Mouse (Mus musculus) adrenal gland, postnatal 36 days (tissue): ENCODE results near the gene Gm11938. TPM values are rescaled to one million over a fixed set of nuclear protein-coding genes. Genes with fewer than 3 reads are reported as not detected.

Experiments
- DNase-seq, 2 experiments: peaks; one replicate each; pipeline ENCODE4 v3.0.0; 2021; ENCODE audit warnings: mixed read lengths in 1 of 2
- total RNA-seq, 2 experiments: library from RNA; stranded (reverse); gene quantifications; 2 replicates each; pipeline ENCODE4 v1.2.3; 2021

The Gm11938 gene
- total RNA-seq, 2 experiments from 2014 or later = not detected

- DNase-seq = no peak
Observed at GRCm38 (mm10) chr11:99573164-99573563, 29.9 kb downstream of the Gm11938 start.

GRCm38 (mm10) chr11:99566530-99566929 is 36.6 kb downstream of the Gm11938 start, which contains the start of gene Krtap3-1:
Gene Krtap3-1, minus strand, starts transcription at chr11:99566630.
- DNase-seq = no peak

- peak in 1 of 2 experiments; percentile 1 for DNase-seq
Observed at GRCm38 (mm10) chr11:99562580-99562979, 40.5 kb downstream of the Gm11938 start.

DNA sequence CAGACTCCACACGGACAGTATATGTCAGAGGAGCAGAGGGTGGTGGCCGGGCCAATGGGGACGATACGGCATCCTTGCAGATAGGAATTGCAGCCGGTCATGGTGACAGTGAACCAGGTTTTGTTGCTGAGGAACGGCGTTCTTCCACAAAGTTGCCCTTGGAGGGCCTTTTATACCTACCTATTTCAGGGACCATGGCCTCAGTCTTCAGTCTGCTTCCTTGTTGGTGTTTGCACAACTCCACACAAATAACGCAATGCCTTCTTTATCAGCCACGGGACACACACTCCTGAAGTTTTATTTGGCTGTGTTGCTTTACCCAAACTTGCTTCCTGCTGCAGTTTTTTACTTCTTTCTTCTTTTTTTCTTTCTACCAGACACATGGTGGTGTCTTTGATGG is 43.7 kb downstream of the Gm11938 start, which contains the start of gene Gm11939:
TSS of gene Gm11939 (minus strand) at position 101 of the 400 bp plus-strand sequence.
- DNase-seq = no peak

- DNase-seq = no peak
Observed at GRCm38 (mm10) chr11:99557976-99558745, 44.9 kb downstream of the Gm11938 start.

DNA sequence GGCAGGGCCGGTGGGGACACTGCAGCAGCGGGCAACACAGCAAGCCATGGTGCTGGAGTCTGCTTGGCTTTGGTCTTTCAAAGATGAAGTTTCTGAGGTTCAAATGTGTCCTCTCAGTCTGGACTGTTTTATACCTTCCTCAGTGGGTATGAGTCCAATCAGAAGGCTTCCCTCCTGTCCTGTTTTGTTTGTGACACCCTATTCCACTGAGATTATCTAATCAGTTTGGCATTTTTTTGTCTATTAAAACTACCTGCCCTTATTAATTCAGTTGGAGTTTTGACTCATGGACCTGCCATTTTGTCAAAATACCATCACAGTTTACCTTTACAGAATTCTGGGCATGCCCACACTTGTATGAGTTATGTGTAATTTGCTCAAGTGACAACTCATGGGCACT is 46.4 kb downstream of the Gm11938 start, which contains the start of gene Krtap3-2:
TSS of gene Krtap3-2 (minus strand) at position 101 of the 400 bp plus-strand sequence.
- no peak for DNase-seq

DNA sequence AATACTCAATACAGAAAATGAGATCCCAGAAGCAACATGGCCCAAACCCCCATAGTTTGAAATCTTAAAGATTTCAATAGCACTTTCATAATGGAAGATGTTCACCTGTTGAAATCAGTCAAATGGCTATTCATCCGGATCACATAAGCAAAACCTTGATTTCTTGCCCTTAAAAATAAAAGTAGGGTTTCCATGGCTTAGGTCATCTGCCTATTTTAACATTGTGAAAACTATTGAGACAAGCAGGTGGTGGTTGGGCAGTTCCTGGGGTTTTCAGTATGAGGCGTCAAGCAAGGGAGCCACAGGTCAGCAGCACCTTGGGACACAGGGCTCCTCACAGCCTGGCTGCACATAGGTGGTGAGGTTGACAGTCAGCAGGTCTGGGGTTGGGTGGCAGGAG is 46.9 kb downstream of the Gm11938 start:
- no peak for DNase-seq

Other genes with a start within 250 kb of the Gm11938 start
- not detected for gene Krt28, start 228.4 kb downstream of the Gm11938 start, total RNA-seq
- 1 to 10 TPM; 4.4 to 6.4 TPM for gene Krt10, start 213.9 kb downstream of the Gm11938 start, total RNA-seq
- not detected for gene Krt12, start 181.0 kb downstream of the Gm11938 start, total RNA-seq
- gene Krt20, start 165.2 kb downstream of the Gm11938 start, total RNA-seq = under 1 TPM in 1 of 2 experiments, not detected in 1; 0.26 TPM
- under 1 TPM in 1 of 2 experiments, not detected in 1; 0.16 TPM for gene Krt23, start 110.2 kb downstream of the Gm11938 start, total RNA-seq
- not detected for gene Krt39, start 82.0 kb downstream of the Gm11938 start, total RNA-seq
- gene Krt40, start 60.1 kb downstream of the Gm11938 start, total RNA-seq = not detected
- gene Krtap3-3, start 52.4 kb downstream of the Gm11938 start, total RNA-seq = not detected
- gene Krtap3-2, start 46.5 kb downstream of the Gm11938 start, total RNA-seq = not detected
- not detected for gene Gm11939, start 43.8 kb downstream of the Gm11938 start, total RNA-seq
- not detected for gene Krtap3-1, start 36.7 kb downstream of the Gm11938 start, total RNA-seq
- not detected for gene Krtap1-5, start 22.3 kb downstream of the Gm11938 start, total RNA-seq
- gene Krtap1-4, start 19.7 kb downstream of the Gm11938 start, total RNA-seq = not detected
- gene Krtap1-3, start 12.0 kb downstream of the Gm11938 start, total RNA-seq = not detected
- not detected for gene Krtap9-3, start 5.2 kb downstream of the Gm11938 start, total RNA-seq
- gene Gm11937, start 6.9 kb upstream of the Gm11938 start, total RNA-seq = not detected
- not detected for gene Krtap2-4, start 11.5 kb upstream of the Gm11938 start, total RNA-seq
- gene Gm11562, start 17.1 kb upstream of the Gm11938 start, total RNA-seq = not detected
- gene Krtap4-1, start 24.9 kb upstream of the Gm11938 start, total RNA-seq = not detected
- gene Krtap4-2, start 31.8 kb upstream of the Gm11938 start, total RNA-seq = not detected
- not detected for gene Krtap4-7, start 40.8 kb upstream of the Gm11938 start, total RNA-seq
- gene Gm11555, start 46.9 kb upstream of the Gm11938 start, total RNA-seq = not detected
- gene Gm11563, start 55.7 kb upstream of the Gm11938 start, total RNA-seq = not detected
- not detected for gene Krtap4-6, start 62.7 kb upstream of the Gm11938 start, total RNA-seq
- not detected for gene Gm14190, start 87.4 kb upstream of the Gm11938 start, total RNA-seq
- gene Gm14180, start 131.0 kb upstream of the Gm11938 start, total RNA-seq = not detected
- gene Gm11595, start 169.6 kb upstream of the Gm11938 start, total RNA-seq = not detected
- gene Krtap4-8, start 177.4 kb upstream of the Gm11938 start, total RNA-seq = not detected
- gene Krtap4-9, start 181.9 kb upstream of the Gm11938 start, total RNA-seq = not detected
- gene Gm11596, start 190.2 kb upstream of the Gm11938 start, total RNA-seq = not detected
- gene Gm11569, start 195.6 kb upstream of the Gm11938 start, total RNA-seq = not detected
- gene Gm11554, start 201.1 kb upstream of the Gm11938 start, total RNA-seq = not detected
- not detected for gene Krtap4-13, start 206.6 kb upstream of the Gm11938 start, total RNA-seq
- not detected for gene Gm11564, start 212.4 kb upstream of the Gm11938 start, total RNA-seq
- not detected for gene 2300003K06Rik, start 234.8 kb upstream of the Gm11938 start, total RNA-seq
- not detected for gene Krtap4-16, start 248.3 kb upstream of the Gm11938 start, total RNA-seq